Mouse (Mus musculus) thymus, adult 18-20 months (tissue): ENCODE measurements around the gene Mvd.

ENCODE experiments used
- DNase-seq, 2 experiments: peaks; one replicate each; pipeline ENCODE4 v3.0.0; 2022; ENCODE audit warnings: mixed read lengths in 2 of 2

Mvd gene

DNA sequence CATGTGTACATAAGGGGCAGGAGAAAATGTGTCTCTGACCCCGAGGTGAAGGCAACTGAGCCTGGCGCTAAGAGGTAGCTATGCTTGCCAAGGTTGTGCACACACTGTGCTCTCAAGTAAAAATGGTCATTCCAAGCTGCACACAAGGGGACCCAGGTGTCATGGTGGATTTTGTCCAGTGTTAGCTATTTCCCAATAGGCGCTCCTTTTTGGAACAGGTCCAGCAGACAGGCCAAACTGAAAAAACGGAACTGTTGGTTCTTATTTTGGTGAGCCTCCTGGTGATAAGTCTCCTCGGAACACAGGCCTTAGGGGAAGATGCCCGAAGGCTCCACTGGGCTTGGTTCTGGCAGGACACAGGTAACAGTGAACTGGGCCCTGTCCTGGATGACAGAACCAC is 11.2 kb upstream of the Mvd start:
- no peak for DNase-seq

DNA sequence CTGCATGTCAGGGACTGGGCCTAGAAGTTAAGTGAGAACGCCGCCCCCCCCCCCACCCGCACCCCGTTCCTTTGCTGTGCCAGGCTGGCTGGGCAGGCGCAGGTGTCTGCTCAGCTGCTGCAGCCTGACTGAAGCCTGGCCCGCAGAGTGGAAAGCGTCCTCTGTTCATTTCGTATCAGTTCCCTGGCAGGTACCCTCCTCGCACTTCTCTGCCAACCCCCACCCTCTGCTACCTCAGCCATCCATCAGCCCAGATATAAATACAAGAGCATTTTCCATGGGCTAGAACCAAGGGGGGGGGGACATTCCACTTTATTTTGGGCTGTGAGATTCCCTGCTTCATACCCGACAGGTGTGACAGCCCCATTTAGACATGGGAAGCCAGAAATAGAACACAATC is 8.9 kb upstream of the Mvd start:
- no peak for DNase-seq

DNA sequence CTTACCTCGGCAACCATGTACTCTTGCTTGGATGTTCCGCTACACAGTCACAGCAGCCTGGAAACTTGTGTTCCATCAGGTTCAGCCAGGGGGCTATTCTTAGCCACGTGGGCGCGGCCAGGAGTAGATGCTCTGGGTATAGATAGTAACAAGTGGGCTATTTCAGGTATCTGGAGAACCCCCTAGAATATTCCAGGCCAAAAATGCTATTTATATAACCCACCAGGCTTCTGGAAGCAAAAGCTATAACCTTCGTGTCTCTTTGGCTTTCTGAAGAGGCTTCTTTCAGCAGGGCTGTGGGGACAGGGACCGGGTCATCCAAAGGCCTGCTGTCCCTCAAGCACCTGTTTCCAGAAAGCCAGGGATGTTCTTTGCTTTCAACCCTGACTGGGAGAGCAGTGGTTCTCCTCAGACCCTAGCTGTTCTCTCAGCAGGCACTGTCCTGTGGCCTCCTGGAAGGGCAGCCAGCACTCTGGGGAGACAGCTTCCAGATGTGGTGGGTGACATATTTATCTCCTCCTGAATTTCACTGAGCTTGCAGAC is 8.0 kb upstream of the Mvd start:
- no peak for DNase-seq

DNA sequence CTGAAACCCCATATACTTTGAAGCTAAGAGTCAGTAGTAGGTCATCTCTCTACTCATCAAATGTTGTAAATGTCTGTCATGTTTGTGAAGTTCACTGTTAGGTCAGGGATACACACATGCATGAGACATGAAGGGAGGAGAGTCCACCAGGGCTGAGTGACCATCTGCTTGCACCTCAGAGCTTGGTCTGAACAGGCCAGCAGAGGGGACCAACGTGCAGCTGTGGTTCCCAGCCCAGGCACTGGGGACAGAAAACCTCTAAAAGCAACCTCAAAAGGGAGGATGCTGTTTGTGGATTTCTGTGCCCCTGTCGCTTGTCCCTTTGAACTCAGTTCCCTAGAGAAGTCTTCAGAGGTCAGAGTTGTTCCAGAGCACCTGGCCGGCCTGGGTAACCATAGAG is 2.0 kb upstream of the Mvd start:
- no peak for DNase-seq

DNA sequence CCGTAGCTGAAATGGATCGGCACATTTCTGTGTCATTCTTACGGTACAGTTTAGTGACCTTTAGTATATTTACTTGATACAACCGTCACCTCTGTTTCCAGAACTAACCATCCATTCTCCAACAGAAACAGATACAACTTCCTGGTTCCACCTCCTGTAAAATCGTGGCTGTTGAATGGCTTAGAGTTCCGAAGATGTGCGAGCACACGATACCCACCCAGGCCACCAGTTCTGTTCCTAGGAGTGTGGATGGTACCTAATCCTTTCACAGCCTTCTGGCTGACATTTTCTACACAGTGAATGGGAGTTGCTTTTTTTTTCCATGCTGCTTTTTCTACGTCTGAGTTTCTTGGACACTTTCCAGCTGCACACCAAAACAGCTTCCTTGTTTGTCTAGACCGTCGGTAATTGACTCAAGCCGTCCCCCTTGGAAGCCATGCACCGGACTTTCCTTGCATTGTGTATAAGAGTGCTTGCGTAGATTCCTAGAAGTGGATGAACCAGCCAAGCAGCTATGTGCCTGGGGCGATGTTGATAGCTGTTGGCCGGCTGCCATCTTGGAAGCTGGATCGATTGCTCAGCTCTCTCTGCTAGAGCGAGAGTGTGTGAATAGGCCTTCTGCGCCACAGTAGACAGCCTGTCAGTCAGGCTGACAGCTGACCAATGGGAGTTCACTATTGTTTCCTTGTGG is 981 bp upstream of the Mvd start:
- DNase-seq = peak in 1 of 2 experiments; percentile 51

DNA sequence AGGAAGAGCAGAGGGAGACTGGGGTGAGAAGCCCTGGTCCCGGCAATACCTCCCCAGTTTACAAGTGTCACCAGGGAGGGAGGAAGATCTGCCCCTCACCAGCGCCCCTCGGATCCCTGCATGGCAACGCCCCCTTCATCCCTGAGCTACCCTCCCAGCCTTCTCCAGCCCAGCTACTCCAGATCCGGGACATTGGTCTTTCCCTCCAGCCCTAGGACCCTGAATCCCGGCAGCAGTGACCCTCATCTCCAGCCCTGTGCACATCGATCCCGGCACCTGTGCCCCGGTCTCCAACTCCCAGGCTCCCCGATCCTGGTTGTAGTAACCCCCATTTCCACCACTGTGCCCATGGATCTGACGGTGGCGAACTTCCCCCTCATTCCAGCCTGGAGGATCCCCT is 441 bp downstream of the Mvd start:
- no peak for DNase-seq

DNA sequence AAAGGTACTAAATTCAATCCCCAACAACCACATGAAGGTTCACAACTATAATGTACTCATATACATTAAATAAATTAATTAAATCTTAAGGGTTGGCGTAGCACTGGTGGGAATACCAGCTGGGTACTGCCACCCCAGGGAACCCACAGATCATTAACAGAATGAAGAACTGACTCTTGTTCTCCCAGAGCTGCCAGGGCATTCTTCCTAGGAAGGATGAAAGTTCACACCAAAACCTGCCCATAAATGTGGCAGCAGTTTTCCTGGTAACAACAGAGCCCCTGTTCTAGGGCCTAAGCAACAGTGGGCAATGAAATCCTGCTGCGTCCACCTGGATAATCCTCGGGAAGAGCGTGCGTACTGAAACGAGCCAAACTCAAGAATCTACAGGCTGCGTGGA is 866 bp downstream of the Mvd start:
- no peak for DNase-seq

DNA sequence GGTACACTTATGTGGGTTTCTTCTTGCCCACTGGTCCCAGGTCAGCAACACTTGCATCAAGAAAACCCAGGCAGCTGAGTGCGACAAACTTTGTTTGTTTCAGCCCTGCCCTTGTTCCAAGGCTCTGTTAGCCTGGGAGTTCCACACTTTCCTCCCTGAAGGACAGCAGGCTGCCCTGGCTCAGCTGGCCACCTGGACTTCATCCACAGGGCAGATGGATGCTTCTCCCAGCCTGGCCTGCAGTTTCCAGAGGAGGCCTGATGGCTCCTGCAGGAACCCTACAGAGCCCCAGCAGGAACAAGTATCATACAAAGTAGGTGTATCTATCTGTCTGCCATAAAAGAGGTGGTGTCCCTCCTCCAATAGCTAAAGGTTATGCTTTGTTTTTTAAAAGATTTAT is 1.9 kb downstream of the Mvd start:
- DNase-seq = no peak

DNA sequence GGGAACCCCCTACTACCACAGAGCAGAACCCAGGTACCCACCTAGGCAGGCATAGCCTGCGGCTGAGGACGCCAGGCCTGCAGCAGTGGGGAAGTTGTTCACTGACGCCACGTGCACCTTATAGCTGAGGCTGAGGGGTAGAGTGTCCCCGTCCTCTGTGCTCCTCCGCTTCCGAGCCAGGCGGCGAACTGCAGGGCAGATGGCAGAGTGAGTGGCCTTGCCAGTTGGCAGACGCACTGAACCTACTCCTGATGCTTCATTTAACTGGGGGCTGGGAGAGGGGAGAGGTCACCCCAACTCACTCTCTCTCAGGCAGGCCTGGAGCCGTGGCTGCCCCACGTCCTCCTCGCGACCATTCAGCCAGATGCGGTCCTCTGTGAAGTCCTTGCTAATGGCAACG is 3.9 kb downstream of the Mvd start:
- no peak for DNase-seq

DNA sequence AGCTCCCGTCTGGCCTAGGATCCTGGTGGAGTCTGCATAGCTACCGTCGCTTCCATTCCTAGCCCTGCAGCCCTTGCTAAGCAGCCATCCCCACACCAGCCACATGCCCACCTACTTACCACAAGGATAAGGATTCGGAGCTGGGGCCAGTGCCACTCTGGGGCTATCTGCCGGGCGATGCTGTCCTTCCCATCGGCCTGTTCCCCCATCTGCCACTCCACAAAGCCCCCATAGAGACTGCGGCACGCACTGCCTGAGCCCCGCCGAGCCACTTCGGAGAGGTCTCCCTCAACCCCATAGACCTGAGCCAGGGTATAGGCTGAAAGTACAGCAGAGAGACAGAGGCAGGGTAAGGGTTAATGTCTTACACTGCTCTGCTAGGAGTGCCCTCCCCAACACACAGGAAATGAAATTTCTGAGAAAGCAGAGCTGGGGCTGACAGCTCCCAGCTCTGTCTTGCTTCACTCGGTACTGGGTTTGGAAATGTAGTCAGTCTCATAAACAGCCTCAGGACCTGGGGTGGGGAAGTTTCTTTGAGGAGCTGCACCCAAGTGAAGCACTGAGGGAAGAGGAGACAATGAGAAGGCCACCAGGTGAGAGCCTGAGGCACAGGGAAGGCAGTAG is 5.4 kb downstream of the Mvd start:
- DNase-seq = no peak

DNA sequence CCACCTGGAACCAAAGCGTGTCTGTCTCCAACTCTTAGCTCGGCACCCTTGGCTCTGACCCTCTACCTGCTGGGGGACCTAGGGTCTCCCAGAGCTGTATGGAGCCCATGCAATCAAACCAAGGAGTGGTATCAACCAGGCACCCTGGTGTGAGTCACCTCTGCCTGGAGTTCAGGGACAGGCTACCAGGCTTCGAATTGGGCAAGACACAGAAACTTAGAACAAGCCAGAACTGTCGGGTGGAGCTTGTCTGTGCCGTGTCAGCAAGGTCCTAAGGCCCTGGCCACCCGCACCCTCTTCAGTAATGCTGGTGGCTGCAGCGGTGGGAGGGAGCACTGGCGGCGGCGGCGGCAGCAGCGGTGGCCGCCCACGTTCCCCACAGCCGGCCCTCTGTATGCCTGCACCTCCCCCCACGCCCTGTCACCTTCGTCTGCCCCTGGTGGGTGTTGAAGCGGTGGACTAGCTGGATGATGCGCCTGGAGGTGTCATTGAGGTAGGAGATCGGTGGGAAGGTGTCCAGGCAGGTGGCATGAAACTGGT is 6.6 kb downstream of the Mvd start:
- DNase-seq = no peak

DNA sequence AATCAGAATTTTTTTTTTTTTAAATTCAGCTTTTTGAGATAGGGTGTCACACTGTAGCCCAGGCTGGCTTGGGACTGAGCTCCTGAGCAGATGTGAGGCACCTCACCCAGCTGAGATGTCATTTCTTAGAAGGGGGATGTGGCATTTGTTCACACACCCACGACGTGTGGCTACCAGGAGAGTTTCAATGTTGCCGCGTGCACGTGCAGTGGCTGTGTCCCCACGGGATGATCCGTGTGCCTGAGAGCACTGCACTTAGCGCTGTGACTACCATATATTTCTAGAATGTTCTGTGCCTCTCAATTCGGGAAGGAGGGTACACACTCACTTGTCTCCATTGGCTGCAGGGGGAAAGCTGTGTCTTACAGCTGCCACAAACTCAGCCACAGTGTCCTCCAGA is 7.1 kb downstream of the Mvd start:
- no peak for DNase-seq

DNA sequence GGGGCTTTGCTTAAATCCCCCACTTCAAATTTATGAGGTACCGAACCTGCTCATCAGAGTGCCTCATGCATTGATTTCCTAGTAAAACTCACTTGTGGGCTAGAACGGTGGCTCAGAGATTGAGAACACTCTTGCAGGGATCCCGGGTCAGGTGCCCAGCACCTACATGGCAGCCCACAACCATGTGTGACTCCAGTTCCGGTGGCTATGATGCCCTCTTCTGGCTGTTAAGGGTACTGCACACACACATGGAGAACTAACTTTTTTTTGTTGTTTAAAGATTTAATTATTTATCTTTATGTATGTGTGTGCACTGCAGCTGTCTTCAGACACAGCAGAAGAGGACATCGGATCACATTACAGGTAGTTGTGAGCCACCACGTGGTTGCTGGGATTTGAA is 7.8 kb downstream of the Mvd start:
- DNase-seq = no peak

DNA sequence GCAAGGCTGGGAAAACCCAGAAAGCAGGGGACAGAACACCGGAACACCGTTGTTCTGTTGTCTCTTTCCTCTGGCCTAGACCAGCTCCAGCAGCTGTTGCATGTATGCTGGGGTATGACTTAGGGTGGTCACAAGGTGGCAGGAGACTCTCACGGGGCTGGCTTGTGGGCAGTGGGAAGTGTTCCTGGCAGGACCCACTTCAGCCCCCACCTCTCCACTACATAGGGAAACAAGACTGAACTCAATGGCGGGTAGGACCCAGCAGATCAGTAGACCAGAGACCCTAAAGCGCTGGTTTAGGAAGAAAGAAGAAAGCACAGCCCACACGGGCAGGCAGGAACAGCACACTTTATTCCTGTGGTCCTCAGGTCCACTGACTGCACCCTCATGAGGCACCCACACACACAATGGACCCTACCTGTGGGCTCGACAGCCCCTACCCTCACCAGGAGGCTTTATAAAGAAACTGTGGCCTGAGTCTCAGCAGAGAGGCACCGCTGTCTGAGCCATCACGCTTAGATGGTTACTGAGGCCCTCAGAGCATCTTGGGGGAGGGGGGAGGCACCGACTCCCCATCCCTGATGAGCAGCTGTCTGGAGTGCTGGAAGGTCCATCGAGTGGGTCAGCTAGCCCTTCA is 9.8 kb downstream of the Mvd start:
- no peak for DNase-seq

DNA sequence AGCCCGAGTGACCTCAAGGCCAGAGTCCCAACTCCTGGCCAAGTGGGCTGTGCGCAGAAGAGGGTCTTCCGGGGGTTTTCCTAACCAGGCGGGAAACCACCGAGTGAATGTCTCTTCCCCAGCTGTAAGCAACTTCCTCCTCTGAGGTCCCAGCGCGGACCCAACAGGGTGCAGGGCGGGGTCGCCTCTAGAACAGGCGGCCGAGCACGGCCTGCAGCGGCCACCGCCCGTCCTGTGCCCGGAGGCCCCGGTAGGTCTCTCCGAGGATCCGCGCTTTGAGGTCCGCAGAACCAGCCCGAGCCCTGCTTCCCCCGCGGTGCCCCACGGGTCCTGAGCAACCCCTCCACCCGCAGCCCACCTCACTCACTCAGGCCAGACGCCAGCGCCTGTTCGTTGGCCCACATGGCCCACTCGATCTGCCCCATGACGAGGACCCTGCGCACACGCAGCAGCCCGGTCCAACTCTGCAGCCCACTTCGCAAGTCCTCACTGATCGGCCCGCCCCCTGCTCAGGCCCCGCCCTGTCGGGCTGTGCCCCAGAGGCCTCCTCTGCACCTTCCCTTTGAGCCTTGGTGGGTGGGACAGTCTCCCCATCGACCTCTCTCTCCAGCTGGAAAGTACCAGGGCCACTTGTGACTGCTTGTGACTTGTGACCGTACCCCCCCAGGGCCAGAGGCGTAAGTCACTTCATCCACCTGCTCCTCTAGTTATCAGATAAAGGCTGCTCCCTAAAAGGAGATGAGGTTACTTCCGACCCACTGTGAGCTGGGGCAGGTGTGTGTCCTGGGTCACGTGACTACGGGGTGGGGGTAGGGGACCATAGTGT is 10.6 kb downstream of the Mvd start, which contains the start of gene Cyba:
Cyba (minus strand) TSS at position 488 of the 826 bp plus-strand sequence.
- DNase-seq = peak; percentile 78 to 90

DNA sequence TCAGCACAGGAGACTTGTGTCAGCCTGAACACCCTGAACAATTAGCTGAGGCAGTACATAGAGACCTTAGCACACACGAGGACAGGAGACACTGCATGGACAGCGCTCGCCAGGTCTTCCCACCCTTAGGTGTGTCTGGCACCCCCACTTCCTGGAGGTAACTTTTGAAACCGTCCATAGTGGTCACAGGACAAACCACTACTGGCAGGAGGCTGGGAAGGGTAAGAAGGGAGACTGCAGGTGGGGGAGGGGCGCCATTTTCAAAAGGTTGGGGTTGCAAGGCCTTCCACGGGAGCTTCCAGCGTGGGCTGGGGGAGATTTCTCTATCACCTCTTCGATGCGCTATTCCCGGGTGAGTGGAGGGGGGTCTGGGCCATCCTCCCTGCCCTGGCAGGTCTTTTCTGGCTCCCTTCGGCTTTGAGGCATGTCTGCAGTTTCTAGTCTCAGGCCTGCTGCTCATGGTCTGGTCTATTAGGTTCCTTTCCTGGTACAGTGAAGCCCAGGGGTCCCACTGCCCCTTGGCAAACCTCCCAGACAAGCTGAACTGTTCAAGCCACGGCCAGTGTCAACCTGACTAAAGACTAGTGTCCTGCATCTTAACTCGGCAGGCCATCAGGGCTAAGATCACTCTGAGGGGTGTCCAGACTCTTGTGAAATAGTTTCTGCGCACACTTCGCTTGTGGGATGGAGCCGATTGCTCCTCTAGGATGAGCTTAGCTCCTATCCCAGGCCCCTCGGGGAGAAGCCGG is 11.4 kb downstream of the Mvd start:
- DNase-seq = no peak

DNA sequence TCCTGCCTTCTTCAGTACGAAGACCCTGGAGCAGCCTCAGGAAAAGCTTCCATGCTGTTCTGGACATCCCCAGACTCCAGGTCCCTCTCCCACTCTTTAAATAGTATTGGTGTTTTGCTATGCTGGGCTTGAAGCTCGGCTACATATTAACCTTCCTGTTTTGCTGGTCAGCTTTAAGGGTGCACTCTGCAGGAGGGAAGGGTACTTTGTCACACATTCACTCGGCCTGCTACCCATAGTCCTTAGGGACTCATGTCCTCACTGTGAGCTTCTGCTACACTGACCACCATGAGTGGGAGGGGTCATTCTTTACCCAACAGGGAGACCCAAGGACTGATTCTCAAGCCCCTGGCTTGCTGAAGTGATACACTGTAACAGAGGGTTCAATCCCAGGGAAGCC is 12.6 kb downstream of the Mvd start:
- DNase-seq = no peak

DNA sequence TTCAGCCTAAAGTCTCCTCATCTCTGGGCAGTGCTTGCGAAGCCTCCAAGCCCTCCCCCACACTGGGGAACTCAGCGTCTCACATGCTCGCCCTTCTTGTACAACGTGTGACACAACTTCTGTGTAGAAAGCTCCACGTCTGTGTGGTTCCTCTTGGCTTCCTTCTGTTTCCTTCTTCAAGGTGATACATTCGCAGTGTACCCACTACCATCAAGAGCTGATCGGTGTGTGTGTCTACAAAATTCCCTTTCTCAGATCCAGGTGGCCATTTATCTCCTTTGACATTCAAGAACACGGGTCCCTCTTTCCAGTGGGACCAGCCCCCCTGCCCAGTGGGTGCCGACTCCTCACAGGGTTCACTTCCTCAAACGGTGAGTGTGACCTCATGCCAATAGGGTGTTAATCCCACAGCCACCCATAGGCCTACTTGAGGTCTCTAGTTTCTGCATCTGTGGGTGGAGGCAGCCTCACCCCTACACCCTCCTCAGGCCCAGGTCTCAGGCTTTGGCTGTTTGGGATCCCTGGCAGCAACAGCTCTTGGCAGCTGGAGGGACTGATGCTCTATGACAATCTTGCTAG is 13.1 kb downstream of the Mvd start:
- no peak for DNase-seq

DNA sequence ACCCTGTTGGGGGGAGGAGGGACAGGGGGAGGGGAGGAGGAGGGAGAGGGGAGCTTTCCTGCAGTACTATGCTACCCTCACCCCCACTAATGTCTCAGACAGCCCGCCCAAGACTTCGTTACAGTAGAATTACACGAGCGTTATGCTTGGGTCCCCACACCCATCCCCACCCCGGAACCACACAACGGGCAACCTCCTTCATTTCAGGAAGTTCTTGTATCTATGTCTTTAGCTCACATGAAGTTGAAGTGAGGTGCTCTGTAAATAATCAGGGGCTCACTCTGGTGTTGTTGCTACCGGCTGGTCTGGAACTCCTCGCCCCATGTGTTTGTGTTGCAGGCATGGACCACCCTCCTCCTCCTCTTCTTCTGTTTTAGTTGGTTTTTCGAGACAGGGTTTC is 15.1 kb downstream of the Mvd start:
- no peak for DNase-seq

DNA sequence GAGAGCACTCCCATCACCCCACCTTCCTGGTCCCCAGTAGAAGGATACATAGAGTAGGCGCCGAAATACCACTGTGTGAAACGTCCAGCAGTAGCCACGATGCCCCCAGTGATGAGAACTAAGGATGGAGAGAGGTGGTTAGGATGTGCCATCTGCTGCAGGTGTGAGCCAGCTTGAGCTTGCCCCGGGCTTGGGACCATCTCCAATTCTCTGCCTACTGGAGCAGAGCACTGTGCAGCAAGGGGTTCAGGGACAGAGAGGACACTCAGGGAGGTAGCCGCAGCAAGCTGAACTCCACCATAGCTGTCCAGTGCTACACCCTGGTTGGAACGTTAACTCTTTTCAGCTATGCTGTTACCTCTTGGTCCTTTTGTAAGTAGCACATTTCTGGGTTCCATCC is 15.6 kb downstream of the Mvd start:
- DNase-seq = no peak

DNA sequence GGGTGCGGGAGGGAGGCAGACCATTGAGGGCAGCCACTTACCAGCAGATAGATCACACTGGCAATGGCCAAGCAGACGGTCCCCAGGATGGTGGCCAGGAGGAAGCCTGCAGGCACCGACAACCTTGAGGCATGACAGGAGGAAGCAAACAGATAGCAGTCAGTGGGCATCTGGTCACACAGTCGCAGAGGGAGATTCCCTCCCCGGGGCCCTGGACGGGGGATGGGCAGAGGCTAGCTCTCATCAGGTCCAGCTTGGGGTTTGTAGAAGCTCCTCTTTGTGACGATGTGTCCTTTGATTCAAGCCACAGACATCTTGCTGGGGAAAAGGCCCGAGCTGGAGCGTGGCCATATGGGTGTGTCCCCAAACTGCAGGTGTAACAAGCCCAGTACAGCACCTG is 17.1 kb downstream of the Mvd start:
- DNase-seq = no peak

DNA sequence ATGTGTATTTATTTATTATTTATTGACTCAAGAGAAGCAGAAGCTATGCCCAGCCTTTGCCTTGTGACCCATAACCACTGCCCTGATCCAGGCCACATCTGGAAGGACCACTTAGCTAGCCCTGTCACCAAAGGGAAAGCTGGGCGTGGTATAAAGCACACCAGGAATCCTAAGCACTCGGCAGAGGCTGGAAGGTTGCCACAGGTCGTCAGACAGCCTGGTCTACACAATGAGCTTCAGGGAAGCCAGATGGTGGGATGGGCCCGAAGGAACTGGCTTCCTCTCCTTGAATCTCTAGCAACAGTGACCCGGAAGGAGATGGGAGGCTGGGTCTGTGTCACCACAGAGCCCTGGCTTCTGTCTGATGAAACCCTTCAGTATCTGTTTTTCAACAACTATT is 19.6 kb downstream of the Mvd start:
- DNase-seq = no peak
